Mouse (Mus musculus) heart, embryonic 14.5 days (tissue): Measurements from ENCODE around the gene Srsf10. TPM values are rescaled to one million over a fixed set of nuclear protein-coding genes. Genes with fewer than 3 reads are reported as not detected.

Experiments used
- ATAC-seq: fragments of 200-750 bp; cut with Nextera tagmentation; 2 replicates; pipeline ENCODE4 v1.8.0; 2017; ENCODE audit warnings: low read depth, moderate TSS enrichment; ENCODE audit not compliant: insufficient number of reproducible peaks, insufficient read depth, low FRiP score
- H3K27ac ChIP-seq, 2 experiments: fragments of 200-500 bp in 1 of 2; fragments of 300-500 bp in 1 of 2; sonication (generic) in 1 of 2; replicated peaks in 1 of 2; 2 replicates each; pipeline ENCODE4 v1.5.1; 2012 to 2014; ENCODE audit warnings: low read depth in 2 of 2, low read length in 2 of 2, control low read depth in 1 of 2, mild to moderate bottlenecking in 1 of 2, mixed read lengths in 1 of 2; ENCODE audit not compliant: control insufficient read depth in 1 of 2, insufficient read depth in 1 of 2
- H3K27me3 ChIP-seq: fragments of 300-500 bp; sonication (generic); 2 replicates; pipeline ENCODE4 v1.6.1; 2014; ENCODE audit warnings: mild to moderate bottlenecking, low read length, control low read depth; ENCODE audit not compliant: control insufficient read depth, insufficient read depth
- H3K36me3 ChIP-seq: fragments of 300-500 bp; sonication (generic); 2 replicates; pipeline ENCODE4 v1.6.1; 2014; ENCODE audit warnings: mild to moderate bottlenecking, control low read depth, low read length, mixed read lengths; ENCODE audit not compliant: control insufficient read depth, insufficient read depth
- H3K4me1 ChIP-seq, 2 experiments: fragments of 200-500 bp in 1 of 2; fragments of 300-500 bp in 1 of 2; sonication (generic) in 1 of 2; 2 replicates each; pipeline ENCODE4 v1.6.1; 2012 to 2014; ENCODE audit warnings: low read length in 2 of 2, control low read depth in 1 of 2, mixed read lengths in 1 of 2; ENCODE audit not compliant: control insufficient read depth in 2 of 2, insufficient read depth in 2 of 2
- H3K4me2 ChIP-seq: fragments of 300-500 bp; sonication (generic); 2 replicates; pipeline ENCODE4 v1.6.1; 2014; ENCODE audit warnings: mild to moderate bottlenecking, low read length
- H3K4me3 ChIP-seq, 2 experiments: fragments of 200-500 bp in 1 of 2; fragments of 300-500 bp in 1 of 2; sonication (generic) in 1 of 2; 2 replicates each; pipeline ENCODE4 v1.5.1; 2012 to 2014; ENCODE audit warnings: low read length in 2 of 2, mild to moderate bottlenecking in 2 of 2, control low read depth in 1 of 2, low read depth in 1 of 2, moderate library complexity in 1 of 2; ENCODE audit not compliant: control insufficient read depth in 1 of 2, insufficient read depth in 1 of 2
- H3K9ac ChIP-seq: fragments of 300-500 bp; sonication (generic); 2 replicates; pipeline ENCODE4 v1.6.1; 2014; ENCODE audit warnings: mild to moderate bottlenecking, low read length
- H3K9me3 ChIP-seq: fragments of 300-500 bp; sonication (generic); 2 replicates; pipeline ENCODE4 v1.6.1; 2016; ENCODE audit warnings: low read length, control low read depth; ENCODE audit not compliant: control insufficient read depth
- WGBS: fragments of 180-500 bp; shearing (Covaris S2); extraction: QIAGEN DNeasy Blood & Tissue Kit; methylation state at CpG from one replicate; pipeline ENCODE4 v1.1.7; 2014; 5-methylcytosine and 5-hydroxymethylcytosine counted together
- polyA plus RNA-seq: library from polyadenylated mRNA; unstranded; fragments of >200 nt; fragmentation: Nextera tagmentation; extraction: Ambion mirVana; gene quantifications from 2 replicates; pipeline ENCODE4 v1.2.1, GENCODE M21; 2014

Srsf10 gene
- polyA plus RNA-seq, 1 experiment from 2014 or later, result 147 TPM

DNA sequence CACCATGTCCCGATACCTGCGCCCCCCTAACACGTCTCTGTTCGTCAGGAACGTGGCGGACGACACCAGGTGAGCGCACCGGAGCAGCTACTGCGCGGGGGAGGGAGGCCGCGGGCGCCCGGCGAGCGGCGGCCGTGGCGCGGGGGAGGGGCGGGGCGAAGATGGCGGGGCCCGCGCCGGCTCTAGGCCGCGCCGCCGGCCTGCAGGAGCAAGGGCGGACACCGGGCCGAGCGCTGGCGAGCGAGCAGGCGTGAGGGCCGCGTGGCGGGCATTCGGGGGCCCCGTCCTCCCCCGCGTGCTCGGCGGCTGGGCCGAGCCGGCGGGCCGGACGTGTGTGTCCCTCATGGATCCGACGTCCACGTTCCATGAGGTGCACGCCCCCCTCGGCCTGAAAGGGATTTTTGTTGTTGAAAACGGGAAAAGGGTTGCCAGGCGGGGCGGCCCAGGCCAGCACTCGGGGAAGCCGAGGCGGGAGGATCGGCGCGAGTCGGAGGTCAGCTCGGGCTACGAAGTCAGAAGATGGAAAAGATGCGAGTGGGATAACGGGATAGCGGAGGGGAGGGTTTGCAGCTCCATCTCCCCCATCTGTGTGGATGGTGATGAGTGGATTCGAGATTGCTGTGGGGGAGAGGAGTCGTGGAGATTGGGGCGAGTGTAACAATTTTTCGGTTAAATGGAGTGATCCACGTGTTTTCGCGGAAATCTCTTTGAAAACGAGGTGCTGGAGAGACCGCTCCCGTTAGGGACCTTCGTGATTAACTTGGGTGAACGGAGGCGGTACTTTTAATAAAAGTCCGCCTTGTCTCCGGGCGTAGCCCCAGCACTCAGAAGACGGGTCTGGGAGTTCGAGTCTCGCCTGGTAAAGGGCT is 910 bp downstream of the Srsf10 start:
- peak; percentile 69 for ATAC-seq
- peak overlapping the region; percentile 75 for H3K4me2 ChIP-seq
- H3K4me3 ChIP-seq, result peak overlapping the region; percentile 71 to 95
- peak overlapping the region; percentile 96 to 99 for H3K27ac ChIP-seq
- WGBS, result under 1% methylated on average over 76 of the region's 91 CpGs
- no peaks in the 10 kb centered on the region for H3K27me3 ChIP-seq
- H3K9me3 ChIP-seq, result no peaks in the 10 kb centered on the region
- peak overlapping the region; percentile 96 for H3K9ac ChIP-seq
- H3K4me1 ChIP-seq, result peaks cover 5 to 35% of the 10 kb centered on the region in 2 experiments
- 0 out of 2 replicates have a peak, but pooled peaks cover 11% of the 10 kb centered on the region for H3K36me3 ChIP-seq

GRCm38 (mm10) chr4:135857597-135858186 is 2.1 kb downstream of the Srsf10 start:
- no peaks in the 10 kb centered on the region for H3K9me3 ChIP-seq
- H3K4me2 ChIP-seq, result peak overlapping the region; percentile 75
- no peak for ATAC-seq
- peaks cover 5 to 35% of the 10 kb centered on the region in 2 experiments for H3K4me1 ChIP-seq
- H3K4me3 ChIP-seq, result peak overlapping the region; percentile 15 to 95
- H3K27ac ChIP-seq, result peak overlapping the region in 1 of 2 experiments; percentile 24; a peak in 1 of 4 replicates
- peak overlapping the region; percentile 96 for H3K9ac ChIP-seq
- no peaks in the 10 kb centered on the region for H3K27me3 ChIP-seq
- 11% methylated on average over 7 of the region's 7 CpGs for WGBS
- peaks cover 19% of the 10 kb centered on the region for H3K36me3 ChIP-seq

DNA sequence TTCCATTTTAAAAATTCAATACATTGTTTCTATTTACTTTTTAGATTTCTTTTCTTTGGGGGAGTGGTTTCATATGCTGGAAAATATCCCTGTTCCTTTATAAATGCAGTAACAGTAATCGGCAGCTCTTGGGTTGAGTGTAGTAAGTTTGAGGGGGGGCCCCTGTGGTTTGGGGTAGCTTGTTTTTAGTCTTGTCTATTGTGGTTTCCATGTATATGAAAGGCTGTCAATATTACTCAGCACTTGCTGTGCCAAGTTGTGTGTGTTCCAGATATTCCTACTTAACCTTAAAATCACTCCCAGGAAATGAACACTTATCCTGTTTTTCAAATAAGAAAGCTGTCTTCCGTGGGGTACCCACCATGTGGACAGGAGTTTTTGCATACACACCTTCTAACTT is 13.4 kb downstream of the Srsf10 start:
- H3K9ac ChIP-seq, result no peak overlapping the region

DNA sequence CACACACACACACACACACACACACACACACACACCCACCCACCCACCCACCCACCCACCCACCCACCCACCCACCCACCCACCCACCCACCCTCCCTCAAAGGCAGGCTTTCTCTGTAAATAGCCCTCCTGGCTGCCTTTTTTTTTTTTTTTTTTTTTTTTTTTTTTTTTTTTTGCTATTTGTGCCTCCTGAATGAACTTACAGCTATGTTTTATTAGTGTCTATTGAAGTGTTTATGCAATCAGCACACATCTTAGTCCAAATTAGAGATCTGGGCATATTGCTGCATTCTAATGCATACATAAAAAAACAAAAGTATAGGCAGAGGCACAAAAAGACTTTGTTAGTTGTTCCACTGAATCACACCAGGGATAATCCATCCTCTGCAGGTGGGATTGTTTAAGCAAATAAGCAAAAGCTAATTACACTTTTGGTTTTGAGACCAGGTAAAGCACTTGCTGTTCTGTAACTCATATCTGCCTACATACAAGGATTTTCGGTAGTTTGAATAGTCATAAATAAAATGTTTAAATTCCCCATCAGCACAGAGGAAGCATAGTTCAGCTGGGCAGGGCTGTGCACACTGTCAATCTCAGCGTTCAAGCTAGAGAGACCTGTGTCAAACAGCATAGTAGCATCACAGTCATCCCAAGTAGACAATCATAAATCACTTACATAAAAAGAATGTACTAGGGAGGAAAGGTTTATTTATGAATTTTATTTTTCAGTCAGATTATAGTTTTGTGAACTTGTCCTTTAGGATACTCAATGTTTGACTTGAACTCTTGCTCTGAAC is 14.9 kb downstream of the Srsf10 start:
- H3K4me2 ChIP-seq, result peak overlapping the region; percentile 84
- H3K36me3 ChIP-seq, result peaks cover 54% of the 10 kb centered on the region
- WGBS, result 33% methylated on average over 2 of the region's 2 CpGs
- H3K9ac ChIP-seq, result peak overlapping the region; percentile 98; the same call in 1 of the 2 replicates
- H3K9me3 ChIP-seq, result no peaks in the 10 kb centered on the region
- H3K27me3 ChIP-seq, result no peaks in the 10 kb centered on the region
- no peak overlapping the region; a peak in 1 of 4 replicates for H3K27ac ChIP-seq
- no peak for ATAC-seq
- peak overlapping the region in 1 of 2 experiments; percentile 21; a peak in 2 of 4 replicates for H3K4me3 ChIP-seq
- H3K4me1 ChIP-seq, result peaks cover 8 to 36% of the 10 kb centered on the region in 2 experiments

More for the DNA sequence above, 13.4 kb downstream of the Srsf10 start:
- no peak for ATAC-seq
- Histone ChIP-seq H3K4me2 (no peak overlapping the region), H3K4me1 (peaks cover 2 to 22% of the 10 kb centered on the region in 2 experiments; a peak in 3 of 4 replicates), H3K9me3 (no peaks in the 10 kb centered on the region), H3K36me3 (peaks cover 56% of the 10 kb centered on the region), H3K4me3 (no peak overlapping the region), H3K27me3 (no peaks in the 10 kb centered on the region), H3K27ac (0 out of 4 replicates have a peak overlapping the region, but pooled peaks of 1 of the 2 experiments have one; percentile 15)
- 55% methylated on average over 2 of the region's 2 CpGs for WGBS

DNA sequence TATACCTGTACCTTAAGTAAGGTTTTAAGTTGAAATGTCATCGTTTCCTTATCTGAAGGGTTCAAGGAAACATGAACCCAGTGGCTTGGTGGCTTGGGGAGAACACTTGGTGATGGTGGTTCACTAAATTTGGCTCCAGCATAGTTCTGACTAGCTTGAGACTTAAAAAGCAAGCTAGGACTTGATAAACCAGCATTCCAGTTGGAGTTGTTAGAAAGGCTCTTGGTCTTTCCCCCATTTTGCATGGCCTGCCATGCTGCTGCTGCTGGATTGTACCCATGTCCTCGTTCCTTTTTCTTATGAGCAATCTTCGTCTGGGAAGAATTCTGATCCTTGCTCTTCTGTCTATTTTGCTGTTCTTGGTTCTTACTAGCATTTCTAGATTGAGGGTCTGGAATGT is 16.5 kb downstream of the Srsf10 start:
- peak overlapping the region; percentile 24 to 84; a peak in 3 of 4 replicates for H3K4me3 ChIP-seq
- peak overlapping the region in 1 of 2 experiments; percentile 100; a peak in 2 of 4 replicates for H3K27ac ChIP-seq
- H3K36me3 ChIP-seq, result peaks cover 42% of the 10 kb centered on the region
- H3K4me1 ChIP-seq, result peaks cover 21 to 47% of the 10 kb centered on the region in 2 experiments
- H3K27me3 ChIP-seq, result no peaks in the 10 kb centered on the region
- H3K9me3 ChIP-seq, result no peaks in the 10 kb centered on the region
- 38% methylated on average over 3 of the region's 3 CpGs for WGBS
- ATAC-seq, result no peak
- H3K4me2 ChIP-seq, result peak overlapping the region; percentile 84
- H3K9ac ChIP-seq, result peak overlapping the region; percentile 98

DNA sequence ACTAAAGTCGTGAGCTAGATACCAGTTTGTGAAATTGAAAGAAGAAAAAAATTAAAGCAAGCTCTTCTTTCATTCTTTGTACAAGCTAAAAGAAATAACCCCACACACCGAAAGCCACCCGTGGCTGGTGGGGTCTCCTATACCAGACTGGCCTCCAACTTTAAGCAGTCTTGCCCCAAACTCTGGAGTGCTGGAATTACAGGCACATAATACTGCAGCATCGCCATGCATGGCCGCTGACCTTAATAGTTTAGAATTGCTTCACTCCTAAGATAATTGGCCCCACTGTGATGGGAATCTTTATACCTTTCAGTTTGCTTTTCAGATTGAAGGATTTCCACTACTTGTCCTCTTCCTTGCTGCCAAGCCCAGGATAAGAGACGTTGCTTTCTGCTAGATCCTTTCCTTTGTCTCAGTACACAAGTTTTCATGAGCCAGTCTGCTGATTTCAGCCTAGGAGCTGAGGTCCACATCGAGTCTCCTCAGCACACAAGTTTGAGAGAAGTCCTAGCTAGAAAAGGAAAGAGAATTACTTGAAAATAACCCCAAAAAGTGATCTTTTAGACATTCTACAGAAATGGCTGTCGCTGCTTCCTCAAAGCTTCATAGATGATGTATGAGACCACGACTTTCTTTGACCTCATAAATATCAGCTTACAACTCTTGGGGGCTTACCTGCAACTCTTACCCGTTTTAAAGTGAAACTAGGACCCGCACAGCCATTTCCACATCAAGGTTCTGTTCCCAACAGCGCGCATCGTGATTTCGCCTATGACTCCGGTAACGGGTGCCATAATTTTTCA is 17.2 kb downstream of the Srsf10 start:
- Histone ChIP-seq H3K27me3 (no peaks in the 10 kb centered on the region), H3K27ac (peak overlapping the region; percentile 99 to 100), H3K9ac (peak overlapping the region; percentile 98), H3K4me3 (peak overlapping the region; percentile 84 to 96), H3K4me1 (peaks cover 22 to 51% of the 10 kb centered on the region in 2 experiments), H3K9me3 (no peaks in the 10 kb centered on the region), H3K36me3 (peaks cover 41% of the 10 kb centered on the region), H3K4me2 (peak overlapping the region; percentile 84)
- 10% methylated on average over 17 of the region's 17 CpGs for WGBS
- no peak for ATAC-seq
